Mouse (Mus musculus) heart, adult 2 months (tissue): ENCODE results near the gene Nup93.

Source experiments
- CTCF ChIP-seq: fragments of 200-600 bp; IDR thresholded peaks from 2 replicates; pipeline ENCODE4 v1.8.1; 2022; ENCODE audit warnings: antibody characterized with exemption, mild to moderate bottlenecking, moderate library complexity
- EP300 ChIP-seq: fragments of 200-500 bp; IDR thresholded peaks from 2 replicates; pipeline ENCODE4 v1.6.1; 2011; ENCODE audit warnings: low read depth, low read length, control low read depth; ENCODE audit not compliant: insufficient read depth

- TF ChIP-seq CTCF = no peak
- no peak; the same call in 1 of the 2 replicates for TF ChIP-seq EP300
Observed at GRCm38 (mm10) chr8:94172809-94173732, 41.3 kb upstream of the Nup93 start.
